Mouse (Mus musculus): ENCODE data around the gene Prss42.

- TF ChIP-seq CTCF (IDR thresholded peaks at IDR 0.05; ENCODE audit: low read depth, low read length) (no peak), POLR2A (IDR thresholded peaks at IDR 0.05; ENCODE audit: insufficient read depth, low read length) (no peak), EP300 (IDR thresholded peaks at IDR 0.05; ENCODE audit: insufficient read depth, low read depth, low read length) (no peak)
These were observed 9.8 kb upstream of the Prss42 start for GRCm38 (mm10) chr9:110788169-110788568.

Measured in ES-Bruce4 (cell line).